Comparison of ENCODE assay signal across 8 mouse cellular contexts in the genomic region with DNA sequence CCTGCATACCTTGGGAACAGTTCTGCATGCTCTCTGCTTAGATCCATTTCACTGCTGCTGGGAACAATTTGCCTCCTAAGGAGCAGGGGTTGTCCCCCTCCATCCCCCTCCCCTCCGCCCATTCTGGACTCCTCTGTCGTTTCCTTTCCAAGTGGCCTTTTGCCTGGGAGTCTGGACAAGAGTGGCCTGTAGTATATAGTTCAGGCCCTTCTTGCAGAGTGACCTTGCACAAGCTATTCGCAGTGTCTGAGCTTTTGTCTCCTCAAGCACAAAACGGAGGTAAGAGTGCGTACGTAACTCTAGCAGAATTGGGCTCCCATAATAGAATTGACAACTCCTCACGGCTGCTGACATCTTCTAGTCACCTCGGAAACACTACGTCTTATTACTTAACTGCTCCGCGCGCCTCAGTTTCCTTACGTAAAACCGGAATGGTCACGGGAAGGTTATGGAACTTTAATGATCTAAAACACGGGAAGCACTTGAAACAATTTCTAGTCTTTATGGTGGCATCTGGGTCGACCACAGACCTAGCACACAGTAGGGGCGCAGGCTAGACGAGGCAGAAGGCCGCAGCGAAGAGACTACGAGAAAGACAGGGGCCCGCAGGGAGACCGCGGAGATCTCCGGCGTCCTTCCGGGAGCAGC. TPM values are rescaled to one million over a fixed set of nuclear protein-coding genes. Genes with fewer than 3 reads are reported as not detected.
DNase-seq lines count a peak whose midpoint lies in the region; ATAC-seq and TF ChIP-seq lines count a peak whose summit lies in the region.

No protein-coding gene starts in this region.

- peaks cover 2 to 9% of the 10 kb centered on the region in 2 experiments; a peak in 3 of 4 replicates for H3K4me1 ChIP-seq in ES-E14 (ENCODE audit: control insufficient read depth in 2 of 2, insufficient read depth in 2 of 2, low read length in 2 of 2, poor library complexity in 1 of 2)
- H3K4me1 ChIP-seq in forebrain, embryonic 10.5 days = peaks cover 40% of the 10 kb centered on the region
- H3K4me1 ChIP-seq in intestine, embryonic 15.5 days (replicated peaks) = peaks cover 24% of the 10 kb centered on the region

- H3K9ac ChIP-seq in ES-E14 (ENCODE audit: insufficient read depth, low read depth, low read length, poor library complexity, severe bottlenecking) = peak overlapping the region; percentile 64; the same call in 1 of the 2 replicates
- H3K9ac ChIP-seq in intestine, embryonic 15.5 days = peak overlapping the region; percentile 62

- H3K4me3 ChIP-seq in gastrocnemius, adult 2 months = peak overlapping the region; percentile 86
- peak overlapping the region; percentile 67 to 74 for H3K4me3 ChIP-seq in ES-E14 (ENCODE audit: insufficient read depth in 1 of 2, low read depth in 1 of 2, low read length in 2 of 2, poor library complexity in 1 of 2, severe bottlenecking in 1 of 2)
- peak overlapping the region; percentile 78 for H3K4me3 ChIP-seq in forebrain, embryonic 10.5 days
- peak overlapping the region; percentile 79 for H3K4me3 ChIP-seq in intestine, embryonic 15.5 days (replicated peaks)

- H3K4me2 ChIP-seq in intestine, embryonic 15.5 days (replicated peaks) = peak overlapping the region; percentile 63

- peak overlapping the region; percentile 97 for H3K27ac ChIP-seq in gastrocnemius, adult 2 months
- H3K27ac ChIP-seq in ES-E14 (ENCODE audit: insufficient read depth, low read depth, low read length, poor library complexity, severe bottlenecking) = no peak overlapping the region
- peak overlapping the region; percentile 91 for H3K27ac ChIP-seq in forebrain, embryonic 10.5 days
- H3K27ac ChIP-seq in intestine, embryonic 15.5 days = peak overlapping the region; percentile 73

- no peaks in the 10 kb centered on the region for H3K9me3 ChIP-seq in ES-E14 (ENCODE audit: control insufficient read depth, insufficient read depth, low read depth, low read length)
- H3K9me3 ChIP-seq in forebrain, embryonic 10.5 days = no peaks in the 10 kb centered on the region
- no peaks in the 10 kb centered on the region for H3K9me3 ChIP-seq in intestine, embryonic 15.5 days

- in situ Hi-C loops in ES-E14 (cut with MboI; ENCODE audit: low sequenced_read_pairs in 2 of 2, unreplicated experiment in 2 of 2) = no loop called here

- intact Hi-C loops in gastrocnemius, adult 2 months (cut with DNase I) = loop anchor here (2.0 to 5.0 kb wide), 3 partner anchors 25 to 66 kb away; no protein-coding TSS in a partner anchor

- DNase-seq in gastrocnemius, adult 2 months = no peak
- DNase-seq in gastrocnemius, postnatal 25 days = no peak
- peak; percentile 16 for DNase-seq in ES-E14 (ENCODE audit: low read depth, low spot score)
- peak; percentile 18 for DNase-seq in forebrain, embryonic 10.5 days (ENCODE audit: extremely low spot score, low spot score)
- peak; percentile 23 for DNase-seq in mesoderm, embryonic 11.5 days (ENCODE audit: low read depth, low spot score)
- no peak for DNase-seq in layer of hippocampus, postnatal 10 days (ENCODE audit: low spot score in 2 of 2)
- no peak for DNase-seq in left cerebral cortex, adult 18-20 months (ENCODE audit: low spot score in 2 of 2)

- under 1% methylated on average over 28 of the region's 28 CpGs for WGBS in forebrain, embryonic 10.5 days
- WGBS in intestine, embryonic 15.5 days = 3% methylated on average over 28 of the region's 28 CpGs

- TF ChIP-seq CTCF in gastrocnemius, adult 2 months (IDR thresholded peaks at IDR 0.05) = no peak

- no peak; the same call in 1 of the 2 replicates for ATAC-seq in intestine, embryonic 15.5 days

- H3K36me3 ChIP-seq in ES-E14 (ENCODE audit: control insufficient read depth, insufficient read depth, low read length, poor library complexity, severe bottlenecking) = no peaks in the 10 kb centered on the region
- no peaks in the 10 kb centered on the region; the same call in 1 of the 2 replicates for H3K36me3 ChIP-seq in forebrain, embryonic 10.5 days (replicated peaks)
- H3K36me3 ChIP-seq in intestine, embryonic 15.5 days = no peaks in the 10 kb centered on the region

- H3K27me3 ChIP-seq in forebrain, embryonic 10.5 days (ENCODE audit: poor library complexity, severe bottlenecking) = peaks cover 24% of the 10 kb centered on the region
- no peaks in the 10 kb centered on the region for H3K27me3 ChIP-seq in intestine, embryonic 15.5 days (replicated peaks)

TF ChIP-seq in ES-E14, 5 proteins besides CTCF, POLR2A, EP300 and RAD21:
- TF ChIP-seq CHD2 (IDR thresholded peaks at IDR 0.05; ENCODE audit: low read depth, low read length) = no peak
- TF ChIP-seq ZNF384 (IDR thresholded peaks at IDR 0.05; ENCODE audit: low read depth, low read length) = no peak
- TF ChIP-seq MAFK (IDR thresholded peaks at IDR 0.05; ENCODE audit: insufficient read depth, low read depth, low read length) = no peak
- TF ChIP-seq HCFC1 (IDR thresholded peaks at IDR 0.05; ENCODE audit: borderline replicate concordance, insufficient read depth, low read length) = no peak
- no peak for TF ChIP-seq ZC3H11A (IDR thresholded peaks at IDR 0.05; ENCODE audit: borderline replicate concordance, low read depth, low read length)
TF ChIP-seq in ES-E14: peak in this region for 0.

RNA-seq across cellular contexts. Expression of gene Mprip, which starts 0.6 kb away (rescaled TPM):
- 10 to 100 TPM; 75.6 to 87.2 TPM for total RNA-seq in gastrocnemius, adult 2 months (2021)
- 10 to 100 TPM; 71.9 to 86.7 TPM for total RNA-seq in gastrocnemius, postnatal 25 days (2021)
- 112 and 138 TPM in 2 replicates for total RNA-seq in ES-E14 (2012; rRNA removed)
- 24.8 and 28.3 TPM in 2 replicates for polyA plus RNA-seq in forebrain, embryonic 10.5 days (2016; fragmentation: Nextera tagmentation; extraction: Ambion mirVana)
- 54.9 and 56.2 TPM in 2 replicates for polyA plus RNA-seq in intestine, embryonic 15.5 days (2015; fragmentation: Nextera tagmentation; extraction: Ambion mirVana)
- total RNA-seq in layer of hippocampus, postnatal 10 days (2021) = 100 to 1,000 TPM; 240 to 256 TPM
- total RNA-seq in left cerebral cortex, adult 18-20 months (2021) = 100 to 1,000 TPM; 279 to 287 TPM

Comparison
In these comparisons a context has a peak if more than half of its experiments do, and no peak if none do; other contexts are left out.
1. DNase-seq: peak in ES-E14 (single experiment), forebrain, embryonic 10.5 days (single experiment) and mesoderm, embryonic 11.5 days (single experiment); none in gastrocnemius, adult 2 months (single experiment), gastrocnemius, postnatal 25 days (single experiment), layer of hippocampus, postnatal 10 days (0 of 2) and left cerebral cortex, adult 18-20 months (0 of 2).
2. Peak in every context shown above with its lines, with median percentiles within 50 percentile points of each other: H3K4me3 ChIP-seq.